Mouse (Mus musculus) bone marrow macrophage, adult 2 months (primary cell): ENCODE measurements around the gene Hip1r. TPM values are rescaled to one million over a fixed set of nuclear protein-coding genes. Genes with fewer than 3 reads are reported as not detected.

Experiments
- polyA plus RNA-seq: library from polyadenylated mRNA; stranded (reverse); fragments of >200 nt; gene quantifications from 2 replicates; pipeline ENCODE4 v1.2.4, GENCODE M21; 2012; ENCODE audit not compliant: missing spikeins, insufficient read depth, insufficient read length

The Hip1r gene
- polyA plus RNA-seq, 1 experiment: 0.51 TPM

Other genes starting within 250 kb of the Hip1r start
- gene Rsrc2, start 224.2 kb upstream of the Hip1r start, polyA plus RNA-seq: 116 and 123 TPM in 2 replicates
- gene Kntc1, start 223.9 kb upstream of the Hip1r start, polyA plus RNA-seq: 13.9 and 19.6 TPM in 2 replicates
- 2.2 and 2.5 TPM in 2 replicates for gene Hcar2, start 108.1 kb upstream of the Hip1r start, polyA plus RNA-seq
- not detected in 2 replicates for gene Hcar1, start 93.6 kb upstream of the Hip1r start, polyA plus RNA-seq
- gene Denr, start 66.5 kb upstream of the Hip1r start, polyA plus RNA-seq: 51.8 and 58.3 TPM in 2 replicates
- not detected in 2 replicates for gene Gm43518, start 46.2 kb upstream of the Hip1r start, polyA plus RNA-seq
- 1.2 and 3.3 TPM in 2 replicates for gene Ccdc62, start 42.9 kb upstream of the Hip1r start, polyA plus RNA-seq
- 16.8 and 18.2 TPM in 2 replicates for gene Vps37b, start 58.6 kb downstream of the Hip1r start, polyA plus RNA-seq
- gene Abcb9, start 122.2 kb downstream of the Hip1r start, polyA plus RNA-seq: 1.5 and 1.9 TPM in 2 replicates
- gene Ogfod2, start 138.7 kb downstream of the Hip1r start, polyA plus RNA-seq: 11.5 and 17.8 TPM in 2 replicates
- 51.0 and 68.2 TPM in 2 replicates for gene Arl6ip4, start 142.5 kb downstream of the Hip1r start, polyA plus RNA-seq